Mouse (Mus musculus): ENCODE measurements around the gene Vamp1. TPM values are rescaled to one million over a fixed set of nuclear protein-coding genes. Genes with fewer than 3 reads are reported as not detected.

Gene Vamp1
- 5.9 TPM for polyA plus RNA-seq (2014; fragmentation: Illumina TruSeq; extraction: RNeasy Lipid Tissue Mini Kit (QIAGEN cat#74804); ENCODE audit: low read depth, low replicate concordance)

DNA sequence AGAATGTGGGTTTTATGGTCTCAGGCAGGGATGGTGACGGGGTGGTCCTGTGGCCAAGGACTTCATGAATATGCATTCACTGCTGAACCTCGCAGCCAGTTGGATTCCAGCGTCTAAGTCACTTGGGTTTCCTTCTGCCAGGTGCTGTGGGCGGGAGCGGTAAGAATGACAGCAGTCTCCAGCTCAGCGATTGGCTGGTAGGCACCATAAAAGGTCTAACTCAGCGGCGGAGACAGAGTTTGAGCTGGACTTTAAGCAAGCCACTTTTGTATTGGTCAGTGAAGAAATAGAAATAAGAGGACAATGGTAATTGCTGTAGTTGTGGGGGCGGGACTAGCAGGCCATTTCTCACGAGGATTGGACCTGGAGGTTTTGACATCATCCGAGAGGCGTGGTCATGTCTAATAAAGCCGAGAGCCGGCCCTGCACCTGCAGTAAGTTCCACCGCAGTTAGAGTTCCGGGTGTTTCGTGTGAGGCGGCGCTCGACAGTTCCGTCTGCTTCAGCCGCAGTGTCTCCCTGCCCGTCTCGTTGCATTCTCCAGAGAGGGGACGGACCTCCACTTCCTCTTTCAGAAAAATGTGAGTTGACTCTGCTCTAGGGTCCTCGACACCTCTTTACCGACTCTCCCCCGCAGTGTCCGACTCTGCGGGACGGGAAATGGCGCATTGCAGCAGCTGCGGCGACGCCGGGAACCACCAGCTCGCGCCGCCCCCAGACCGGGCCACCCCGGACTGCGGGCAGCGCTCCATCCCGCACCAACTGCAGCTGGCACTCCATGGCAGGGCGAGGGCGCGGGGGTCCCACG is at the start of gene Vamp1:
Gene Vamp1, plus strand, starts transcription at position 404 of the 807 bp plus-strand sequence.

DNA sequence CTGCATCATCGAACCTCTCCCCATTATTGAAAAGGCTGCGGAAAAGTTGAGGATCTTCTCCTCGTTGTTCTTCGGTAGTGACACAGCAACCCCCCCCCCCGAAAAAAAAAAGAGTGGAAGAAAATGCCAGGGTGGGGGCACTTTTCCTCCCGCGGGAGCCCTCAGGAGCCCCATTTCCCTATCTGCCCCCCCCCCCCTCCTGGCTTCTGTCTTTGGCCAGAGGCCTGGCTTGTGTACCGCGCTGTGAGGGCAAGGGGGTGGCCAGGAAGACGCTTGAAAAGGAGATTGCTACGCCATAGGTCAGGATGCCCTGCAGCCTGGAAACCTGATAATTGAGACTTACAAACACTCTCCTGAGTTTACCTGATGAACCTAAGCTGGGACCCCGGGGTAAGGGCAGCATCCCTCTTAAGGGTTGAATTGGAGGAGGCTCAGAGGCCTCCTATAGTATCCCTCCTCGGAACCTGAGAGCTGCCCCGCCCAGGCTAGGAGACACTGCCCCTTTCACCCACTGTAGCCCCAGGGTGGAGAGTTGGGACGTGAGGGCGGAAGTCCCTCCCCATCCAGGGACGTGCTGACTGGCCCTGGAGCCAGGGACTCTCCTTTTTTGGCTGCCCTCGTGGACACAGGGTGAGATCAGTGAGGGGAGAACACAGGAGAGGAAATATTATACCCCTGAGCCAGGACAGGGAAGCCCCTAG is 49.1 kb upstream of the Vamp1 start, which contains the start of gene Gapdh:
Gene Gapdh, minus strand, starts transcription at position 417 of the 701 bp plus-strand sequence.

DNA sequence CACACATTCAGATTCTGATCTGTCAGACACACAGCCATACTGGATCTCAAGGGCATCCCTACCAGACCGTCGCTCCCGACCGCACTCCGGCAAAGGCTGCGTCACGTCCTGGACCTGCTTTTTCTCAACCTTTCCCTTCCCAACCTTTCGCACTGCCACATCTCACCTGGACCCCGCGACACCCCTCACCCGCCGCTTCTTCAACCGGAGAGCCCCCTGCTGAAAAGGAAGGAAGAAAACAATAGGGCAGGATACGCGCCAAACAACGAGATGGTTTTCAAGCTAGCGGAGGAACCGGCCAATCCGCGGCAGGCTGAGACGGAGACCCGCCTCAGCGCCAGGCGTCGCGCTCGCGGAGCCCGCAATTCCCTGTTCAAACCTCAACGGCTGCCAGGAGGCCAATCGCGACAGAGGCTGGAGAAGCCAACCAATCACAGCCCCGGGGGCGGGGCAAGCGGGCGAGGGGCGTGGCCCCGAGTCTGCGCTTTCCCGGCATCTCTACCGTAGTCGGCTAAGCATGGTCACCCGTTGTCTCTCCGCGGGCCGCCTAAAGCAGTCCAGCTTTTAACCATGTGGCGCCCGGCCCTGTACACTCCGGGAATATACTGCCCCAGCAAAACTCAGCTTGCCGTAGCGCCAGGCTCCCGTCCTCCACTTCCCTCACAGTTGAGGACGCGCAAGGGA is 23.9 kb upstream of the Vamp1 start, which contains the start of the genes Ncapd2 and Mrpl51:
Gene Ncapd2, minus strand, starts transcription at position 370 of the 684 bp plus-strand sequence.
Gene Mrpl51, plus strand, starts transcription at position 470 of the 684 bp plus-strand sequence.

DNA sequence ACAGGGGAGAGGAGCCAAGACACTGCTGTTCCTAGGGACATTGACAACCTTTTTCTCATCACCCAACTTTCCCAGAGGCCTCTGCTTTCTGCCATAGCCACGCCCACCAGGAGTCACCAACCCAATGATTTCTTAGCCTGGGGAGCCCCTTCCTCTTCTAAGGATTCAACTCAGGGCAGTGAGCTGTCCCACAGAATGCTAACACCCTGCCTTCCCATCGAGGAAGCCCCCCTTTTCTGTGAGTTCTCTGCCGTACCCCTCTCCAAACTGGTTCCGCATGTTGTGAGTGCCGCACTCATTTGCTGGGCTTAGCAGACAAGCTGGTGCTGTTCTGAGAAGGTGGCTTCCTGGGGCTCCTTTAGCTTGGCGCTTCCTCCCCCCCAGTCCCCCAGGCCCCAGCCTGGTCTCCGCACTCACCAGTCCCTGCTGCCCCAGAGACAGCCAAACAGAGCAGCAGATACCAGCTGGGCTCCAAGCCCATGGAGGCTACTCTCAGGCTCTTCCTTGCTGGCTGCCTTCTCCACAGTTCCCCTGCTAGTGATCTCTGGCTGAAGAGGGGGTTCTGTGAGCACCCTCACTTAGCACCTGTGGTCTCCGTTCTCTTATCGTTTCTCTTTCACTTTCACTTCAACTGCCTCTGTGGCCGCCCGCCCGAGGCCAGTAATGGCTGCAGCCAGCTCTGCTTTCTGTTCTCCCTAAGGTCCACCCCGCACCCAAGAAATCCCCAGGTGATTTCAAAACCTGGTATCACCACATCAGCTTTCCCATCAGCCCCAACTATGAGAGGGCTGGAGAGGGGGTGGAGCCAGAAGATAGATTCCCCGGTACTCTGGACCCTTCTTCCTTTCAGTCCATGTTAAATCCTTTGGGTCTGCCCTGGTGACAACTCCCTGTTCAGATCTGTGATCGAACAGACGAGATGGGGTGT is 16.0 kb downstream of the Vamp1 start, which contains the start of gene Tapbpl:
Gene Tapbpl, minus strand, starts transcription at position 744 of the 928 bp plus-strand sequence.

DNA sequence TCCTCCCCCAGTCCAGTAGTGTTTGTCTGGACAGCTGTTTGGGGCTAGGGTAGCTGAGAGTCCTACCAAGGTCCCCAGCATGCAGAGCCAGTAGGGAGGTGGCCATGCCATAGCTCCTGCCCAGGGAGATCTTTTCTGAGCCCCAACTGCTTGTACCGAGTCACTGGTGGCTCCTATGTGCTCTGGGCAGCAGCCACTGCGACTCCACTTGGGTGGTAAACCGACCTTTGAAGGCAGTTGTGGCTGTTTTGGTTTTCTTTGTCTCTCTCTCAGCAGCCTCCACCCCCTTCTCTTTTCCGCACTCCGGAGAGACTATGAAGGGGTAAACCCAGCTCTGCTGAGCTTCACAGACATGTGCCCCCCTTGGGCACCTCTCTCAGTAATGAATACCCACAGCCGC is 21.4 kb downstream of the Vamp1 start, which contains the start of gene Cd27:
Gene Cd27, minus strand, starts transcription at position 229 of the 400 bp plus-strand sequence.

DNA sequence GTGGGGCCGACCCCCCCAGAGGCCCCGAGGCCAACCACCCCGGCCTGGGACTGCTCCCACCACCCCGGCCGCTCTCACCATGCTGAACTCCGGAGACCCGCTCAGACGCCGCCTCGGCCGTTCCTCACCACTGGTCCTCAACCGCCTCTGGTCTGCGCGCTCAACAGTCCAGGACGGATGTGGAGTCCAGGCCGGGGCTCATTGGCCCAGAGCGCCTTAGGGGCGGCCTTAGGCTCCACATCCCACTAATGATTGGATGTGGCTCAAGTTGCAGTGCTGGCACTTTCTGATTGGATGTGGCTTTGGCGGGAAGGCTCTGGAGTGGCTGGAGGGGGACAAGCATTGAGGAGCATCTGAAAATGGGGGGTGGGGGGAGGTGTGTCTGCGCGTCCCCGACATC is 70.5 kb downstream of the Vamp1 start, which contains the start of gene Tuba3a:
Gene Tuba3a, minus strand, starts transcription at position 153 of the 400 bp plus-strand sequence.

Other genes starting within 250 kb of the Vamp1 start
- gene Pianp, start 218.9 kb upstream of the Vamp1 start, polyA plus RNA-seq (2014; fragmentation: Illumina TruSeq; extraction: RNeasy Lipid Tissue Mini Kit (QIAGEN cat#74804); ENCODE audit: low read depth, low replicate concordance), result not detected
- gene Zfp384, start 206.4 kb upstream of the Vamp1 start, polyA plus RNA-seq (2014; fragmentation: Illumina TruSeq; extraction: RNeasy Lipid Tissue Mini Kit (QIAGEN cat#74804); ENCODE audit: low read depth, low replicate concordance), result 25.2 TPM
- 3.7 TPM for gene Ing4, start 175.8 kb upstream of the Vamp1 start, polyA plus RNA-seq (2014; fragmentation: Illumina TruSeq; extraction: RNeasy Lipid Tissue Mini Kit (QIAGEN cat#74804); ENCODE audit: low read depth, low replicate concordance)
- gene Acrbp, start 165.9 kb upstream of the Vamp1 start, polyA plus RNA-seq (2014; fragmentation: Illumina TruSeq; extraction: RNeasy Lipid Tissue Mini Kit (QIAGEN cat#74804); ENCODE audit: low read depth, low replicate concordance), result 113 TPM
- not detected for gene Lpar5, start 147.6 kb upstream of the Vamp1 start, polyA plus RNA-seq (2014; fragmentation: Illumina TruSeq; extraction: RNeasy Lipid Tissue Mini Kit (QIAGEN cat#74804); ENCODE audit: low read depth, low replicate concordance)
- gene Chd4, start 119.6 kb upstream of the Vamp1 start, polyA plus RNA-seq (2014; fragmentation: Illumina TruSeq; extraction: RNeasy Lipid Tissue Mini Kit (QIAGEN cat#74804); ENCODE audit: low read depth, low replicate concordance), result 85.2 TPM
- 3.4 TPM for gene Nop2, start 83.6 kb upstream of the Vamp1 start, polyA plus RNA-seq (2014; fragmentation: Illumina TruSeq; extraction: RNeasy Lipid Tissue Mini Kit (QIAGEN cat#74804); ENCODE audit: low read depth, low replicate concordance)
- 9.8 TPM for gene Iffo1, start 70.3 kb upstream of the Vamp1 start, polyA plus RNA-seq (2014; fragmentation: Illumina TruSeq; extraction: RNeasy Lipid Tissue Mini Kit (QIAGEN cat#74804); ENCODE audit: low read depth, low replicate concordance)
- gene Gapdh, start 49.1 kb upstream of the Vamp1 start, polyA plus RNA-seq (2014; fragmentation: Illumina TruSeq; extraction: RNeasy Lipid Tissue Mini Kit (QIAGEN cat#74804); ENCODE audit: low read depth, low replicate concordance), result 17.5 TPM
- 20.1 TPM for gene Ncapd2, start 23.9 kb upstream of the Vamp1 start, polyA plus RNA-seq (2014; fragmentation: Illumina TruSeq; extraction: RNeasy Lipid Tissue Mini Kit (QIAGEN cat#74804); ENCODE audit: low read depth, low replicate concordance)
- 192 TPM for gene Mrpl51, start 23.8 kb upstream of the Vamp1 start, polyA plus RNA-seq (2014; fragmentation: Illumina TruSeq; extraction: RNeasy Lipid Tissue Mini Kit (QIAGEN cat#74804); ENCODE audit: low read depth, low replicate concordance)
- gene Tapbpl, start 16.3 kb downstream of the Vamp1 start, polyA plus RNA-seq (2014; fragmentation: Illumina TruSeq; extraction: RNeasy Lipid Tissue Mini Kit (QIAGEN cat#74804); ENCODE audit: low read depth, low replicate concordance), result 0.94 TPM
- not detected for gene Cd27, start 21.5 kb downstream of the Vamp1 start, polyA plus RNA-seq (2014; fragmentation: Illumina TruSeq; extraction: RNeasy Lipid Tissue Mini Kit (QIAGEN cat#74804); ENCODE audit: low read depth, low replicate concordance)
- gene Tuba3a, start 70.5 kb downstream of the Vamp1 start, polyA plus RNA-seq (2014; fragmentation: Illumina TruSeq; extraction: RNeasy Lipid Tissue Mini Kit (QIAGEN cat#74804); ENCODE audit: low read depth, low replicate concordance), result 31.4 TPM
- 0.22 TPM for gene Ltbr, start 98.3 kb downstream of the Vamp1 start, polyA plus RNA-seq (2014; fragmentation: Illumina TruSeq; extraction: RNeasy Lipid Tissue Mini Kit (QIAGEN cat#74804); ENCODE audit: low read depth, low replicate concordance)
- gene Scnn1a, start 105.1 kb downstream of the Vamp1 start, polyA plus RNA-seq (2014; fragmentation: Illumina TruSeq; extraction: RNeasy Lipid Tissue Mini Kit (QIAGEN cat#74804); ENCODE audit: low read depth, low replicate concordance), result 0.06 TPM
- 2.2 TPM for gene Tnfrsf1a, start 133.8 kb downstream of the Vamp1 start, polyA plus RNA-seq (2014; fragmentation: Illumina TruSeq; extraction: RNeasy Lipid Tissue Mini Kit (QIAGEN cat#74804); ENCODE audit: low read depth, low replicate concordance)
- not detected for gene Plekhg6, start 165.2 kb downstream of the Vamp1 start, polyA plus RNA-seq (2014; fragmentation: Illumina TruSeq; extraction: RNeasy Lipid Tissue Mini Kit (QIAGEN cat#74804); ENCODE audit: low read depth, low replicate concordance)